ENCODE assay signal across 14 mouse cellular contexts in genomic region chr10:68061249-68061615, GRCm38 (mm10).
DNase-seq lines count a peak whose midpoint lies in the region; ATAC-seq and TF ChIP-seq lines count a peak whose summit lies in the region.
"Had no signal": no experiment of that assay in that cellular context is flagged by ENCODE, and none has a peak within 500 bp of the region (broad histone marks: within the 10 kb centered on the region; RNA-seq: fewer than 3 reads in every experiment).

No protein-coding gene starts in this region.

- no peaks in the 10 kb centered on the region for H3K36me3 ChIP-seq in heart, postnatal 0 days (replicated peaks; ENCODE audit: control insufficient read depth, insufficient read depth, low read length)
- no peaks in the 10 kb centered on the region for H3K36me3 ChIP-seq in hindbrain, embryonic 15.5 days
- H3K36me3 ChIP-seq in midbrain, embryonic 12.5 days, result no peaks in the 10 kb centered on the region
- H3K36me3 ChIP-seq: embryonic facial prominence, embryonic 12.5 days; heart, embryonic 12.5 days had no signal

- no peak for TF ChIP-seq CTCF in heart, postnatal 0 days (IDR thresholded peaks at IDR 0.05; ENCODE audit: low read depth)
- no peak for TF ChIP-seq CTCF in brain, embryonic 14.5 days (IDR thresholded peaks at IDR 0.05; ENCODE audit: borderline replicate concordance, extremely low read depth, insufficient read depth, insufficient read length)

- no peak for DNase-seq in heart, postnatal 0 days (ENCODE audit: low spot score)
- no peak for DNase-seq in heart, adult 9 months (ENCODE audit: low spot score in 2 of 2)
- peak; percentile 51 for DNase-seq in brain, embryonic 14.5 days (ENCODE audit: low read depth)
- DNase-seq in adrenal gland, postnatal 4 days (ENCODE audit: low spot score in 2 of 2), result no peak
- no peak for DNase-seq in right cerebral cortex, postnatal 25 days
- DNase-seq: cerebellum, adult 8-10 months; right cerebral cortex, adult 18-20 months had no signal

- H3K4me1 ChIP-seq in heart, postnatal 0 days (ENCODE audit: control insufficient read depth, insufficient read depth), result no peaks in the 10 kb centered on the region; the same call in 1 of the 2 replicates
- H3K4me1 ChIP-seq in hindbrain, embryonic 15.5 days (replicated peaks), result peaks cover 24% of the 10 kb centered on the region
- peaks cover 22% of the 10 kb centered on the region for H3K4me1 ChIP-seq in midbrain, embryonic 12.5 days
- H3K4me1 ChIP-seq: heart, embryonic 12.5 days had no signal

- no peak overlapping the region for H3K4me3 ChIP-seq in heart, postnatal 0 days (ENCODE audit: low read depth, low read length)
- H3K4me3 ChIP-seq in hindbrain, embryonic 15.5 days, result no peak overlapping the region
- H3K4me3 ChIP-seq in midbrain, embryonic 12.5 days, result no peak overlapping the region
- H3K4me3 ChIP-seq: embryonic facial prominence, embryonic 12.5 days; heart, embryonic 12.5 days had no signal

- no peak overlapping the region for H3K9ac ChIP-seq in heart, postnatal 0 days (replicated peaks; ENCODE audit: low read depth, low read length)
- H3K9ac ChIP-seq in hindbrain, embryonic 15.5 days, result no peak overlapping the region
- H3K9ac ChIP-seq in midbrain, embryonic 12.5 days (replicated peaks), result no peak overlapping the region
- H3K9ac ChIP-seq: embryonic facial prominence, embryonic 12.5 days; heart, embryonic 12.5 days had no signal

- no peak overlapping the region for H3K4me2 ChIP-seq in heart, postnatal 0 days (ENCODE audit: low read depth, low read length)
- no peak overlapping the region for H3K4me2 ChIP-seq in hindbrain, embryonic 15.5 days
- H3K4me2 ChIP-seq in midbrain, embryonic 12.5 days (replicated peaks), result 0 out of 2 replicates have a peak overlapping the region, but pooled peaks have one; percentile 7
- H3K4me2 ChIP-seq: embryonic facial prominence, embryonic 12.5 days; heart, embryonic 12.5 days had no signal

- no peaks in the 10 kb centered on the region; the same call in 1 of the 2 replicates for H3K9me3 ChIP-seq in heart, postnatal 0 days (replicated peaks; ENCODE audit: control insufficient read depth, low read length)
- no peaks in the 10 kb centered on the region for H3K9me3 ChIP-seq in hindbrain, embryonic 15.5 days
- no peaks in the 10 kb centered on the region for H3K9me3 ChIP-seq in midbrain, embryonic 12.5 days
- H3K9me3 ChIP-seq: embryonic facial prominence, embryonic 12.5 days had no signal

- ATAC-seq in heart, postnatal 0 days (ENCODE audit: insufficient read depth, low read depth), result no peak
- ATAC-seq in hindbrain, embryonic 15.5 days (ENCODE audit: low FRiP score, low read depth), result no peak
- no peak for ATAC-seq in midbrain, embryonic 12.5 days (ENCODE audit: low FRiP score, low read depth)
- no peak for ATAC-seq in monocyte, adult 5-6 weeks (replicated peaks; ENCODE audit: insufficient number of reproducible peaks, low FRiP score, low TSS enrichment, poor library complexity, severe bottlenecking)
- ATAC-seq: CD4-positive, CD25-positive, alpha-beta regulatory T cell, adult 4 months; Patski had no signal

- peak overlapping the region; percentile 33; the same call in 1 of the 2 replicates for H3K27ac ChIP-seq in heart, postnatal 0 days (ENCODE audit: low read depth)
- H3K27ac ChIP-seq in hindbrain, embryonic 15.5 days (replicated peaks), result peak overlapping the region; percentile 55; the same call in 1 of the 2 replicates
- H3K27ac ChIP-seq in midbrain, embryonic 12.5 days (replicated peaks), result peak overlapping the region; percentile 63; the same call in 1 of the 2 replicates
- H3K27ac ChIP-seq: embryonic facial prominence, embryonic 12.5 days had no signal

- 76% methylated on average over 8 of the region's 8 CpGs for WGBS in heart, postnatal 0 days
- WGBS in hindbrain, embryonic 15.5 days, result 32% methylated on average over 8 of the region's 8 CpGs
- 43% methylated on average over 8 of the region's 8 CpGs for WGBS in midbrain, embryonic 12.5 days

- TF ChIP-seq POLR2A in brain, embryonic 14.5 days (IDR thresholded peaks at IDR 0.05; ENCODE audit: borderline replicate concordance, extremely low read depth, insufficient read depth, insufficient read length, poor library complexity, severe bottlenecking), result no peak

- H3K27me3 ChIP-seq in heart, postnatal 0 days (ENCODE audit: control insufficient read depth, insufficient read depth, low read length), result no peaks in the 10 kb centered on the region
- H3K27me3 ChIP-seq in hindbrain, embryonic 15.5 days, result no peaks in the 10 kb centered on the region
- no peaks in the 10 kb centered on the region for H3K27me3 ChIP-seq in midbrain, embryonic 12.5 days
- H3K27me3 ChIP-seq: embryonic facial prominence, embryonic 12.5 days; heart, embryonic 12.5 days; Patski had no signal

- TF ChIP-seq EP300 in heart, postnatal 0 days (IDR thresholded peaks at IDR 0.05; ENCODE audit: low read depth), result no peak
